Mouse (Mus musculus) right cerebral cortex, adult 2 months (tissue): ENCODE data around the gene Rmi1.
"Not testable (repeated sequence)": the region's sequence is repeated elsewhere in the genome, so short reads cannot be mapped to it uniquely, and the experiment has no call there.

ENCODE experiments used
- DNase-seq, 2 experiments: peaks; one replicate each; pipeline ENCODE4 v3.0.0; 2021 to 2022; ENCODE audit warnings: low spot score in 2 of 2

The Rmi1 gene

DNA sequence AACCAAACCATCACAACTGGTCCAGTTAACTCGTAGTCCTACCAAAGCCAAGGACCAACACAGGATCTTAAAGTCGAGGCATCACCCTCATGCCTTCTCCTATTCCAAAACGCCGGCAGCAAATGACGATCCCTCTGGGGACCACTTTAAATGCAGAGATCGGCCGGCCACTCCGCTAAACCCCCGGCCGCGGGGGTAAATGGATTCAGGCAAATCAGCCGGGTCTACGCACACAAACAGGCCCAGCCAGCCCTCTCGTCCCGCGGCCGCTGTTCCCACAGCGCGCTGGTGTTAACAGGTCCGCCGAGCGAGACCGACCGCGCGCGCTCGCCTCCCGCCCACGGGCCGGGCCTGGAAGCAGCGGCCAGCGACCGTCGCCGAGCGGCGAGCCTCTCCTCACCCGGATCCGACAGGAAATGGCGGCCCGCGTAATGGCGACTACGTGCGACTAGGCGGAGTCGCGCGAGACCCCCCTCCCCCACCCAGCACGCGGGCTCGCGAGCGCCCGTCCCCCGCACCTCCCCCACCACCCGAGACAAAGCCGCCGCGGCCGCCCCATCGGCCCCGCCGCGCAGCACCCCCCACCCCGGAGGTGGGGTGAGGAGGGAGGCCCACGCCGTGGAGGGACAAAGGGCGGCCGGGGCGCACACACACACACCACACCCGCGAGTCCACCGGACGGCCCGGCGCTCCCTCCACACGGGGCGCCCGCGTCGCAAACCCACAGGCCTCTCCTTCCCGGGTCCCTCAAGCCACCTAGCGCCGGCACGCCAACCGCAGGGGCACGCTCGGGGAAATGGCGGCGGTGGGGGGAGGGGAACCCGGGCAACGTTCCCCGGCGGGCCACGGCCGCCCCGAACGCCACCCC is 679 bp upstream of the Rmi1 start:
- DNase-seq = peak; percentile 66 to 70

DNA sequence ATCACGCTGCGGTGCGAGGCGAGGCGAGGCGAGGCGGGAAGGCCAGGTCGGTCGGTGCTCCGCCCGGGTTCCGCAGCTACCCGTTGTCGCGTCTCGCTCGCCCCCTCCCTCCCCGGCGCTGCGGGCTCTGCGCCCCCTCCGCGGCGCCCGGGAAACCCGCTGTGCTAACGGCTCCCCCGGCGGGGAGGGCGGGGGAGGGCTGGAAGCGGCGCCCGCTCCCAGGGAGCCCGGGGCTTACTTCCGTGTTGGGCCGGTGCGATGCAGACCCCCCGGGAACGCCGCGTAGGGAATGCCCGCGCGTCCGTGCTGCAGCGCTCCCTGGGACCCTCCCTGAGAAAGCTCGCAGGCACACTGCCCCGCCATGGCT is 679 bp downstream of the Rmi1 start:
- no peak for DNase-seq

DNA sequence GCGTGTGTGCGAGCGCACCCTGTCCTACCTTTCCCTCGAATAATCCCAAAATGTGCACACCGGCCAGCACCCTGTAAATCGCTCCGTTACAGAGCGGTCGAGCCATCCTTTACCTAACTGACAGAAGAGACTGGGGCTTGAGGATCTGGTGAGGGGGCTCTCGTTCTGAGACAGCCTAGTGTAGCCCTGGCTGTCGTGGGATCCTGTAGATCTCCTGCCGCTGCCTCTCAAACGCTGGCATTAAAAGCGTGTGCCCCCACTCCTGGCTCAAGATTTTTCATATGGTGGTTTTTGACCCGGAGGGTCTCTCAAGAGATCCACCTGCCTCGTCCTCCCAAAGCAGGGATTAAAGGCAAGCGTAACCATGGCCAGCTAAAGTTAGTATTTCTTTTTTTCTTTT is 1.2 kb downstream of the Rmi1 start, which contains the start of gene Hnrnpk:
Hnrnpk (minus strand) TSS at position 101 of the 400 bp plus-strand sequence.
- not testable (repeated sequence) for DNase-seq

DNA sequence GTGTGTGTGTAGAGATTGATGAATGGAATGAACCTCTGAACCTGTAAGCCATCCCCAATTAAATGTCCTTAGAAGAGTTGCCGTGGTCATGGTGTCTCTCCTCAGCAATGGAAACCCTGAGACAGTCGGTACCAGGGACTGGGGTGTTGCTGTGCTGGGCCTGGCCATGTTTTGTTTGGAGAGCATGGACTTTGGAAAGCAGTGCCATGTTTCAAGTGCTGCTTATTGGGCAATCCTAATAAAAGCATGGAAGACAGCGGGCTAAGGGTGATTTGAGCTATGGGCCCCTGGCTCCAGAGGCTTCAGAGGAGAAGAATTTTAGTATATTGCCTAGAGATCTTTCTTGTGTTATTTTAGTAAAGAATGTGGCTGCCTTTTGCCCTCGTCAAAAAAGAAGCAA is 9.0 kb downstream of the Rmi1 start:
- DNase-seq = no peak

DNA sequence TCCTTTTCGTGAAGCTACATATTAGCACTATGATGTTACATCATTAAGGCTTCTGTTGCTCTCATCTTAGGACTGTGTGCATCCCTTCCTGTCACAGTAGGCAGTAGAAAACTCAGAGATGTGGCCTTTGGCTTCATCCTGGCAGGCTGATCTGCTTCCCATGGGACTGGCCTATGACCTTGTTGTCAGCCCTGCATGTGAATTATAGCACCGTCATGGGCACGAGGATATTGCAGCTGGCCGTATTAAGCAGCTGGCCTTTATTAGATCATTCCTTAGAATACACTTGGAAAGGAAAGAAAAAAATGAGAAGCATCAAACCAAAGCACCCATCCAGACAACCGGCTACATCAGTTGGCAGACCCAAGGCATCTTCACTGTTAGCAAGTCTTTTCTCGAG is 13.3 kb downstream of the Rmi1 start:
- DNase-seq = no peak

DNA sequence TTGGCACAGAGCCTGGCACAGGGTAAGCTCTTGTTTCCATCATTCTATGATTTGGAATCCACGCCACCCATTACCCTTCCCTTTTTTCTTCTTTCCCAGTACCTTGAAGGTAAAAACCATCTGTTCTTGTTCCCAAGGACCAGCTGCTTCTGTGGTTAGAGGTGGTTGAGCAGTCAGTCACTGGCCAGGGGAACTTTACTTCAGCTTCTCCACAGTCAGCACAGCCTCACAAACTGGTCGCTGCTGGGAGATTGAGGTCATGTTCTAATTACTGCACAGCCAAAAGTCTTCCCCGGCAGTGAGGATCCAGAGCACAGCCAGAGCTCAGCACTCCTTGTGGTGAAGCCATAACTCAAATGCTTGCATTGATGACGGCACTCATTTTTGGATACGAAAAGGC is 13.8 kb downstream of the Rmi1 start:
- DNase-seq = no peak

DNA sequence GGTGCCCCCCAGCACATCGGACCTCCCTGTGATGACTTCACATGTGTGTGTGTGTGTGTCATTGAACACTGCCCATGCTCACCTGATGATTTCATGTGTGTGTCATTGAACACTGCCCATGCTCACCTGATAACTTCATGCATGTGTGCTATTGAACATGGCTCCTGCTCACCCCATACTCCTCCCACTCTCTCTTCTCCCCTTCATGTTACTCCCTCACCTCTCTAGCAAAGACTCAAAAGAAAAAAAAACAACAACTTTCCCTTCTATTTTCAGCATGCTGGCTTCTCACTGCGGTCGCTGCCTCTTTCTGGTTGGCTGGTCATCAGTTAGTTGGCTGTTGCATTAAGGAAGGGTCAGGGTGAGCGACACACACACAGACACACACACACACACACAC is 16.6 kb downstream of the Rmi1 start:
- DNase-seq = no peak

DNA sequence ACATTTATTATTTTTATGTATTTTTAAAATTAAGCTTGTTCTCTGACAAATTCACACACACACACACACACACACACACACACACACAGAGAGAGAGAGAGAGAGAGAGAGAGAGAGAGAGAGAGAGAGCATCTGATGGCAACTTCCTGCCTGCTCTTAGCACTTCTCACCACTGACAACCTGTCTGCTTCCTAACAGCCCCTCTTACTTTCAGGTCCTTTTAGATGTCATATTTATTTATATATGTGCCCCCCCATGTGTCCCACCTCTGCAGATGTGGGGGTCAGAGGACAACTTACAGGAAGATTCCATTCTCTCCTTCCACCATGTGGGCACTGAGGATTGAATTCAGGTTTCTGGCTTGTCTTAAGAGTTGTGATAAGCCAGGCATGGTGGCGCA is 17.2 kb downstream of the Rmi1 start:
- DNase-seq = no peak

DNA sequence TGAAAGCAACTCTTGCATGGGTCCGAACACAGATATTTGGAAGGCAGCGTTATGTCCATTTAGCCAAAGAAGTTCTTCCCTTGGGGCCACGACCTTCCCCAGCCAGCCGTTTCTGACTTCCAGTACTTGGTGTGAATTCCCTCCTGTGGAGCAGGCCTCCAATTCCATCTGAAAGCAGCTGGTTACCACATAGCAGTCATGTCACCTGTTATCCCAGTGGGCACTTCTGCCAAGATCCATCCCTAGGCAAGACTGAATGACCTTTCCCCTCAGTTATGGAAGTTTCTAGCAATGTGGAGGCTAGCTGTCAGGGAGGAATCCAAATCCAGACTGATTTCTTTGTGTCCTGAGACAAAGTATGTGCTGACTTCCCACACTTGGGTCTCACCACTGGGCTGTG is 19.0 kb downstream of the Rmi1 start:
- no peak for DNase-seq

DNA sequence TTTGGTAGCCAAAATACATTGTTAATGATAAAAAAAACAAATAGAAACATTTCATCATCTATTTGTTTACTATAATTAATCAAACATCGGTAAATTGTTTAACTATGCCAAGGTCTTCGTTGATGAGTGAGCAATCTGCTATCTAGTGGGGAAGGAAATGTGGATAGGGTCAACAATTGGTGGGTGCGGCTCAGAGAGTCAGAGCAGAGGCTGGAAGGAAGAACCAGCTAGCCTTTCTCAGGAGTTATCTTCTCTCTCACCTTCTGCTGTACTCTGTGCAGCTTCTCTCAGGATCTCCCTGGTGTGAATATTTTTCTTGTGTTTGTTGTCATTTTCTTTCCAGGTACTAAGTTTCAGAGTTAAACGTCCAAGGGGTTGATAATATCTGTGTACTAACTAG is 20.2 kb downstream of the Rmi1 start:
- no peak for DNase-seq

DNA sequence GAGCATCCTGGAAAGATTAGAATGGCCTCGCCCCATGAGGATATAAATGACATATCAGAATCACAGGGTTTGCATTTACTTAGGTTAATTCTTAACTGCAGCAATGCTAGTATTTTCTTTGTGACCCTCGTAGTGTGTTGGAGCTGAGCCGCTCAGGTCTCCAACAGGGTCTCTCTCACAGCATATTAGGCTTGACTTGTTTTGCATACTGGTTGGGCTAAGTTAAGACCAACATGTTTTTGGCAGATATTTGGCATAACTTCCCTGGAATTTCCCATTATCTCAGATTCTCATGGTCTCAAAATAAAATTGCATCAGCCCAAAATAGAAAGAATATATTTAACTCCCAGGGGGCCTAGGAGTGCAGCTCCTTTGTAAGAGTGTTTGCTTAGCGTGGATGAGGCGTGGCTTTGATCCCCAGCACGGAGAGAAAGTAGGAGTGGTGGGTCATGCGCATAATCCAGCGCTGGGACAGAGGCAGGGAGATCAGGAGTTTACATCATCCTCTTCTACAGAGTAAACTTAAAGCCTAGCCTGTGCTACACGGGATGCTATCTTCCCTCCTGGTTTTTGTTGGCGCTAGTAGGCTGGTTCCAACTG is 21.1 kb downstream of the Rmi1 start:
- DNase-seq = no peak

DNA sequence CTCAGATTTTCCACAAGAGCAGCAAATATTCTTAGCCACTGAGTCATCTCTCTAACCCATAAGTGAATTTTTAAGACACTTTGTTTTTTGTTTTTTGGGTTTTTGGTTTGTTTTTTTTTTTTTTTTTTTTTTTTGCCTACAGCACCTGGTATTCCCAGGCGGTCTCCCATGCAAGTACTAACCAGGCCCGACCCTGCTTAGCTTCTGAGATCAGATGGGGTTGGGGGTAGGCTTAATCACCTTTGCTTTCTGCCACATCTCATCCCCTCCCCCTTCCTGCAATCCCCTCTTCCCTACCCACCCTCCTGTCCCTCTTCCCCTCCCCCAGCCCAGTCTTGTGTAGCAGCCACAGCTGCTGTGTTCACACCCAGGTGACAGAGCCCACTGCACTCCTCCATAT is 37.7 kb downstream of the Rmi1 start:
- DNase-seq = no peak

DNA sequence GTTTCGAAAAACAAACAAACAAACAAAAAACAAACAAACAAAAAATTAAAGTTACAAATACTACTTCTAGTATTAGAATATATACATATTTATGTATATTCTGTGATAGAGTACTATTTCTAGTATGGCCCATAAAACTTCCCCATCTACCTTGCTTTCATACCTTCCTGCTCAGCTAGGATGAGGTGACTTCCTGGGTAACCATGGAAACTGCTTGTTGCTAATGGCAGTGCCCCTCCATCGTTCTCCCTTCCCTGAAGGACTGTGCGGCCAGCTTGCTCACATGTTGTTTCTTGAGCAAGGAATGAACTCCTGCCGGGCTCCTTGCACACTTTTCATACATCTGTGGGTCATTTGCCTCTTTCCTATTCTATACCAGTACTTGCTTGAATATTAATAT is 41.3 kb downstream of the Rmi1 start:
- no peak for DNase-seq

DNA sequence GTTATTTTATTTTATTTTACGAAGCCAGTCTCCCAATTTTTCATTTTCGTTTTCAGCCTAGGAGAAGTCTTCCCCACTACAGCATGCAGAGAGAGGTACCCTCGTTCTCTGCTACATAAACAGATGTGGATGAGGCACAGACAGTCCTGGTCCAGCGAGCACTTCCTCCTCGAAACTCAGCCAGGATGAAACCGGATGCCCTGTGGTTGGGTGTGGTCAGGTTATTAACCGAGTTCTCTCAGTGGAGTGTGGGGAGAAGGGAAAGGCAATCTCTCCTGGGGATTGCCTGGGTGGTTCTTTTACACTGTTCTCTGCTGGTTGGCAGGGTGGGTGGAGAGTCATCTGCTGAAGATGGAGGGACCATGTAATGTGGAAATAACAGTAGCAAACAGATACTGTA is 41.7 kb downstream of the Rmi1 start:
- DNase-seq = no peak

DNA sequence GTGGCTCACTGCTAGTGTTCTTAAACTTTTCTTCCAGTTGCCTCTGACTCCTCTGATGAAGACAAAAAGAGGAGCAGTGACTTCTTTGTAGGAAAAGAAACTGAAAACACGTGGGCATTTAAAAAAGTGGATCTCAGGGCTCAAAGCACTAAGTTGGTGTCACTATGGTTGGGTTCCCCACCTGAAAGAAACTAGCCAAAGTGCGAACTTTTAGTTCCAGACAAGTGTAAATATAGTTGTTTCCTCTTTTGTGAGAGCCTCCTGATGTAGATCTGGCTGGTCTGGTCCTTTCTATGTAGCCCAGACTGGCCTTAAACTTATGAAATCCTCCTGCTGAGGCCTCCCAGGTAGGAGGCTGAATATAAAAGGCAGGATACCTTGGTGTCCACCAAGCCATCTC is 44.5 kb downstream of the Rmi1 start:
- DNase-seq = no peak

DNA sequence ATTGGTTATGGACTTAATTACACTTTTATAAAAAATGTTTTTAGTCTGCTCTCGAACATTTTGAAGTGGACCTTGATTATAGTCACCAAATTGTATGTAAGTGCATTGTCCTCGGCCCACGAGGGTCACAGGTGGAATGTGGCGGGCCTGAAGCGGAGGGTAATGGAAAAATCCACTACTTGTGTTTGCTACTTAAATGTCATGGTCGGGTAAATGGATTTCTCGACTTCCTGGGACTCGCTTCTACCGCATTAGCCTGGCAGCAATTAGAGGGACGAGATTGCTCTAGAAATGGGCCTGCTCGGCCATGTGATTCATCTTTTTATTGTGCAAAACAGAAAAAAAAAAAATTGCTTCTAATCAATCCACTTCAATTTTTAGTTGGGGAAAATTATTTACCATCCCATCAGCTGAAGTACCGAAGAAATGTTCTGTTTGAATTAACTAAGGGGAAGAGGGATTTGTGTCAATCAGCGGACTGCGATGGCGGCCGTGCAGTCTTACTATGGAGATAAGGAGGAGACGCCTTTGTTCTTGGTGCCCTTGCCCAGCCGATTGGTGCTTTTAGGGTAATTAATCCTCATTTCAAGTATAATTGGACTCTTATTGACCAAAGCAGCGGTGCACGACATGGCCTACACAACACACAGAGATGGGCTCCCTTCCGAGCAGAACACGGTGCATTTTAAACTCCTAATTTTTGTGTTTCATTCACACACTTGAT is 48.6 kb downstream of the Rmi1 start:
- DNase-seq = no peak

DNA sequence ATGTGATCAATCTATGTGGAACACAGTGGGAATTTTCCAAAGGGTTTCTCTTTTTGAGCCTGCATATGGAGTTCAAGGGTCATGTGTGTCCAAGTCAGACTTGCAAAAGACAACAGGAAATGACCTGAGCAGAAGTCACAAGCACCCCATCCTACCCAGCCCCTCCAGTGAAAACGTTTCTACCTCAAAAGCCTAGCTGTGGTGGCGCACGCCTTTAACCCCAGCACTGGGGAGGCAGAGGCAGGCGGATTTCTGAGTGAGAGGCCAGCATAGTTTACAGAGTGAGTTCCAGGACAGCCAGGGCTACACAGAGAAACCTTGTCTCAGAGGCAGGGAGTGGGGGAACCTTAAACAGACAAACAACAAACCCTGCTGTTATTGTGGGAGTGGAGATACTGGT is 50.2 kb downstream of the Rmi1 start:
- no peak for DNase-seq

DNA sequence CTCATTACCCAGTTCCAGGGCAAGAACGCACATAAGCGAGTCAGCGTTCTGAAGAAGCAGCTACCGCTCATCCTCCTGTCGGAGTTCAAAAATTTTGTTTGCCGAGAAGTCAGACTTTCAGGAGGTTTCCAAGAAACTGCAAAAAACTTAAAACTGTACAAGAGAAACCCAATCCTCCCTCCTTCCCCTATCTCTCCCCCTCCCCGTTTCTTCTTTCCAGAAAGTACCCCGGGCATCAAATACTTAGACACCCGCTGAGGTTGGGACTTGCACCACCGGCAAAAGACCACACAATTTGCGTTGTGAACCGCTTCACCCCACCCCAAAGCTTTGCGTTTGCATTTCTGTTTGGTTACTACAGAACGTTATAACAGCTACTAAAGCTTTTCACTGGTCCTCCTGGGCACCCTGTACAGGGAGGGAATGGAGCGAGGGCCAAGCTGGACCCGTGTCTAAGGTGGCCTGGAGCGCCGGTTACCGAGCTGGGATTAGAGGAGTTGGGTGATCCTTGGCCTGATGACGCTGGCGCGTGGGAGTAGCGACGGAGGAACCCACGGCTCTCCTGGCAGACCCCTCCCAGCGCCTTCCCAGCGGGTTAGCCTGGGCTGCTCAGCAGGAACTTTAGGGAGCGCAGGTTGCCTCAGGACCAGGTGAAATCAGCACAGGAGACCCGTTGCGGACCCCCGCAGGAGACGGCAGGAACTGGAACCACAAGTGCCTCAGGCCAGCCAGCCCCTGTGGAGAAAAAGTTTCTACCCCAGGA is 50.8 kb downstream of the Rmi1 start:
- no peak for DNase-seq

DNA sequence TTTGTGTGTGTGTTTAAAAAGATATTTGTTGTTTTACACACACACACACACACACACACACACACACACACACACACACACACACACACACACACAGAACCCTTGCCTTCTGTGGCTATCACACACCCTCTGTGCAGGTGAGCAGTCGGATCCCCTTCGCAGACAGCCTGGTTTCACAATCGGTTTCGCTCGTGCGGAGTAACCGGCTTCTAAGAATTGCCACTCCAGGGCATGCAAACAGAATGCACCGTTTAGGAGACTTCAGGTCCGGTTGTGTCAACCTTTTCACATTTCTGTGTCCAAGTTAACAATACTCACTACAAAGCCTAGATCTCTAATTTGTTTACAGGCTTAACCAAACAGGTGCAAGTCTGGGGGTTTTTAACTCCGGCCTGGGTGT is 51.5 kb downstream of the Rmi1 start:
- peak in 1 of 2 experiments; percentile 12 for DNase-seq

DNA sequence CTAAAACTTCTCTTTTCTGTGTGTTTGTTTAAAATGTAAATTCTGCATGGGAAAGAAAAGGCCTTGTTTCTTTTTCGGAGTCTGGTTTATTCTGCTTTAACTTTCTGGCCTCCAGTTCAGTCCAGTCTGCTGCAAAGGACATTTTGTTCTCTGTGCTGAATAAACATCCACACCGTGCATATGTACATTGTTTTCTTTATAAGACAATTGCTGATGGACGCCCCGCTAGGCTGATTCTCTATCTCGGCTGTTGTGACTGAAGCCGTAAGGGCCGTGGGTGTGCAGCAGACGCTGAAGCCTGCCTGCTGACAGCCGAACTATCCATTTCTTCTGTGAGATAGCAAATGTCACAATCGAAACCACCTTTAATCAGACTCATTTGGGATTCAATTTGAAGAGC is 54.5 kb downstream of the Rmi1 start:
- no peak for DNase-seq

DNA sequence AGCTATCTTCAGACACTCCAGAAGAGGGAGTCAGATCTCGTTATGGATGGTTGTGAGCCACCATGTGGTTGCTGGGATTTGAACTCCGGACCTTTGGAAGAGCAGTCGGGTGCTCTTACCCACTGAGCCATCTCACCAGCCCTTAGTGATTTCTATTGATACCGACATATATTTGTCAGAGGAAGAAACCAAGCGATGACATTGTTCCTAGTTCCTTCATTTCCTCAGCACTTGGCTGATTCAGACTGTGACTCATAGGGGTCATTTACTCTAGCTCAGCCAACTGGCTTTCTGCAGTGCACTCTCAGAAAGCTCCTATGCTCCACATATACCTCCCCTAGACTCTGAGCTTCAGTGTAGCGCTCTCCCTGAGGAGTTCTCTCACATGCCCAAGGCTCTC is 56.8 kb downstream of the Rmi1 start:
- DNase-seq = not testable (repeated sequence)
